Mouse (Mus musculus): ENCODE results near the gene 4933406M09Rik. TPM values are rescaled to one million over a fixed set of nuclear protein-coding genes. Genes with fewer than 3 reads are reported as not detected.

Gene 4933406M09Rik
- polyA plus RNA-seq, 1 experiment from 2014 or later = not detected

DNA sequence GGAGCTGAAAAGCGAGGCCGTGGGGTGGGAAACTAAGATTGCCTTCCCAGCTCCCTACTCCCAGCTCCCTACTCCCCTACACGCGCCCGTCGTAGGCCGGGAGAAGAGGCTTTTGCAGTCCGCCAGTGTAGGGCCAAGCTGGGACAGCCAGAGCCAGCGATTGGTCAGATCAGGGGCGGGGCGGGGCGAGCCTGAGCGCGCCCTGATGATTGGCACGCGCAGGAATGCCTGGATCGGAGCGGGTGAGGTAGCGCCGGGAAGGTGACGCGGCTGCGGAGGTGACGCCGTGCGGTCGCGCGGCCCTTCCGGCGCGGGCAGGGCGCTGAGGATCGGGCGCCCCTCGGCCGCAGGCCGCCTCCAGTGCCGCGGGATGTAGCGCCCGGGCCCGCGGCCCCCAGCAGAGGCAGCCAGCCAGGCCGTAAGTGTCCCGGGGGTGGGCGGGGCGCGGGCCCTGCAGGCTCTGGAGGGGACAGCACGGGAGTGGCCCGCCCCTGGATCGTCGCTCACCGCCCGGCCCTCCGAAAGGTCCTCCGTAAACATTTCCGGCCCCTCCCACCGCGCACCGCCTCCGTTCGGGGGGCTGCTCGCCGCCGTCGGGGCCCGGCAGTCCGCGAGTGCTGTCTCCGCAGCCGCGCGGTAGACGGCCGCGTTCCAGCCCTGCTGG is 29.6 kb downstream of the 4933406M09Rik start, which contains the start of gene Adipor1:
Gene Adipor1, plus strand, starts transcription at position 211 of the 664 bp plus-strand sequence.
- peak within 1 kb of the TSS; percentile 89 for H3K9ac ChIP-seq
- H3K9me3 ChIP-seq (ENCODE audit: low read depth, low read length) = no peaks in the 10 kb centered on the region
- peaks cover 16% of the 10 kb centered on the region; the same call in 1 of the 2 replicates for H3K4me1 ChIP-seq (ENCODE audit: insufficient read depth)
- H3K4me2 ChIP-seq = peak within 1 kb of the TSS; percentile 87
- peaks cover 11% of the 10 kb centered on the region for H3K36me3 ChIP-seq (ENCODE audit: insufficient read depth)
- peak within 1 kb of the TSS; percentile 96 for H3K27ac ChIP-seq (ENCODE audit: low read depth)
- peak; percentile 96 for DNase-seq
- TF ChIP-seq CTCF (IDR thresholded peaks at IDR 0.05; ENCODE audit: low read depth) = no peak
- WGBS = under 1% methylated on average over 74 of the region's 77 CpGs
- peak within 1 kb of the TSS; percentile 83 for H3K4me3 ChIP-seq (ENCODE audit: low read depth, low read length)
- H3K27me3 ChIP-seq (ENCODE audit: insufficient read depth, low read length) = no peaks in the 10 kb centered on the region
- peak; percentile 100 for ATAC-seq (ENCODE audit: insufficient read depth)

DNA sequence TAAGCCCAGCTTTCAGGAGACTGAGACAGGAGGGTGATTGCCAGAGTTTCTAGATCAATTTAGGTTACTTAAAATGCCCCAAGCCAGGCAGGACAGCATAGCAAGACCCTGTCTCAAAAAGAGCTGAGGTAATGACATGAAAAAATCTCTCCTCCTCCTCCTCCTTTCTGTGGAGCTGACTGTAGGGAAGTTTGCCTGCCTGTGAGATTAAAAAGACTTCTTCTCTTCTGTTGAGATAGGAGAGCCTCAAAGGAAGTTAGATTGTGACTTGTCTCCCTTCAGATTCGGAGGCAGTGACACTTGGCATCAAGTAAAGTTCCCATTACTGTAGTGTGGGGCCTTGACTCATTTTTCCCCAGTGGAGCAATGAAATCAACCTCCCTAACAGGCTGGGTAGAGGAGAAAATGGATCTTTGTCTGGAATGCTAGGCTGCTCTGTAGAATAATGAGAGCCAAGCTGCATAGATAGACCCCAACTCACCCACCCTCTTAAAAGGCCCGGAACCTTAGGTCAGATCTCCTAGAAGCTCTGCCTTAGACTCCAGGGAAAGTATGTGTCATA is 32.8 kb downstream of the 4933406M09Rik start:
- no peaks in the 10 kb centered on the region for H3K9me3 ChIP-seq (ENCODE audit: low read depth, low read length)
- no peak overlapping the region for H3K9ac ChIP-seq
- WGBS = 64% methylated on average over 2 of the region's 2 CpGs
- H3K4me2 ChIP-seq = 0 out of 2 replicates have a peak overlapping the region, but pooled peaks have one; percentile 23
- no peaks in the 10 kb centered on the region for H3K27me3 ChIP-seq (ENCODE audit: insufficient read depth, low read length)
- H3K4me3 ChIP-seq (ENCODE audit: low read depth, low read length) = no peak overlapping the region
- H3K27ac ChIP-seq (ENCODE audit: low read depth) = peak overlapping the region; percentile 54; the same call in 1 of the 2 replicates
- DNase-seq (no peak), ATAC-seq (ENCODE audit: insufficient read depth) (no peak)
- H3K36me3 ChIP-seq (ENCODE audit: insufficient read depth) = peaks cover 8% of the 10 kb centered on the region
- no peak for TF ChIP-seq CTCF (IDR thresholded peaks at IDR 0.05; ENCODE audit: low read depth)
- H3K4me1 ChIP-seq (ENCODE audit: insufficient read depth) = peaks cover 16% of the 10 kb centered on the region; the same call in 1 of the 2 replicates

DNA sequence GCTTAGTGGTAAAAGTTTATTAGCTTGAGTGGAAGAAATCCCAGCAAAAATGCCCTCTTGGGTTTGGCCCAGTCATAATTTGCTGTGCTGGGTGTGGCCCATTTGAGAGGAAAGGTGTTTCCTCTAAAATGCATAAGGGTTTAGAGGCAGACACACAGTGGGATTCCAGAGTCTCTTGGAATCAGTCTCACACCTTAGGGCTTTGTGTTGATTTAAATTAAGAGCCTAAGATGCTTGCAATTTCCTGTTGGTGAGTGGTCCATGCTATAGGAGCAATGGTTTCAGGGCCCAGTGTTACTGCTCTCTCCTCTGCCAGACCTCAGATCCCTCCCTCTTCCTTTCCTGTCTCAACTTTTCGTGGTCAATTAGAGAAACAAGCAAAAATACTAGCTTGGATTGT is 33.4 kb downstream of the 4933406M09Rik start:
- 20% methylated on average over 1 of the region's 1 CpGs for WGBS
- TF ChIP-seq CTCF (IDR thresholded peaks at IDR 0.05; ENCODE audit: low read depth) = no peak
- no peak overlapping the region for H3K9ac ChIP-seq
- peaks cover 14% of the 10 kb centered on the region for H3K36me3 ChIP-seq (ENCODE audit: insufficient read depth)
- H3K27me3 ChIP-seq (ENCODE audit: insufficient read depth, low read length) = no peaks in the 10 kb centered on the region
- DNase-seq (no peak), ATAC-seq (ENCODE audit: insufficient read depth) (no peak)
- no peak overlapping the region for H3K27ac ChIP-seq (ENCODE audit: low read depth)
- no peak overlapping the region for H3K4me3 ChIP-seq (ENCODE audit: low read depth, low read length)
- H3K4me2 ChIP-seq = no peak overlapping the region
- no peaks in the 10 kb centered on the region for H3K9me3 ChIP-seq (ENCODE audit: low read depth, low read length)
- H3K4me1 ChIP-seq (ENCODE audit: insufficient read depth) = peaks cover 15% of the 10 kb centered on the region; the same call in 1 of the 2 replicates

DNA sequence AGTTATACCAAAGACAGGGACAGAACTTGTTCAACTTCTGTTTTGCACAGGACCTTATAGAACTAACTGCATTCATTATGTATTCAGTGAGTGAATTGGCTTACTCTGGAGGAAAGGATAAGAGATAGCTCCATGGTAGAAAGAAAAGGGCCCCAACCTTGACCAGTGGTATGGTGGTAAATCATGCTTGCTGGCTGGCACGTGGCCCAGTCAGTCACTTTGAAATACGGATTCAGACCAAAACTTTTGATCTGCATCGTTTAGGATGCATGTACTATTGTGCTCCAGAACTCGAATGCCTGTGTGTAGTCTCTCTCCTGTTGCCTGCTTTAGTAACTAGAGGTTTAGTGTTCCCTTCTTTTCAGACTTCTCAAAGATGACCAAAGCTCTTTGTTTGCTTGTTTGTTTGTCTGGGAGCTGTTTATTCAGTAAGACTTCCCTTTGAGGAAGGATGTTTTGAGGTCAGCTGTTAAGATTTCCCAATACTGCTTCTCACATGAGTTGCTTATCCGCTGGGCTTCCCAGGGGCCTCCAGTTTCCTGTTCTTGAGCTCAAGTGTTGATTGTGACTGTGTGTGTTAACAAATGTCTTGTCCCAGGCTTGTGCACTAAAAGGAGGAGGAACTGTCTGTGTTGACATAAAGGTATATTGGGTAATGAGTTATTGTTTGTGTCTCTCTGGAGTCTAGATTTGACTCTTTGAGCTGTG is 34.2 kb downstream of the 4933406M09Rik start:
- Histone ChIP-seq H3K36me3 (ENCODE audit: insufficient read depth) (peaks cover 22% of the 10 kb centered on the region), H3K9me3 (ENCODE audit: low read depth, low read length) (no peaks in the 10 kb centered on the region), H3K9ac (no peak overlapping the region), H3K27ac (ENCODE audit: low read depth) (peak overlapping the region; percentile 7; the same call in 1 of the 2 replicates), H3K4me2 (0 out of 2 replicates have a peak overlapping the region, but pooled peaks have one; percentile 7), H3K4me1 (ENCODE audit: insufficient read depth) (peaks cover 12% of the 10 kb centered on the region; the same call in 1 of the 2 replicates), H3K4me3 (ENCODE audit: low read depth, low read length) (no peak overlapping the region), H3K27me3 (ENCODE audit: insufficient read depth, low read length) (no peaks in the 10 kb centered on the region)
- TF ChIP-seq CTCF (IDR thresholded peaks at IDR 0.05; ENCODE audit: low read depth) = no peak
- ATAC-seq (ENCODE audit: insufficient read depth) (no peak), DNase-seq (peak; percentile 61)
- 33% methylated on average over 5 of the region's 5 CpGs for WGBS

DNA sequence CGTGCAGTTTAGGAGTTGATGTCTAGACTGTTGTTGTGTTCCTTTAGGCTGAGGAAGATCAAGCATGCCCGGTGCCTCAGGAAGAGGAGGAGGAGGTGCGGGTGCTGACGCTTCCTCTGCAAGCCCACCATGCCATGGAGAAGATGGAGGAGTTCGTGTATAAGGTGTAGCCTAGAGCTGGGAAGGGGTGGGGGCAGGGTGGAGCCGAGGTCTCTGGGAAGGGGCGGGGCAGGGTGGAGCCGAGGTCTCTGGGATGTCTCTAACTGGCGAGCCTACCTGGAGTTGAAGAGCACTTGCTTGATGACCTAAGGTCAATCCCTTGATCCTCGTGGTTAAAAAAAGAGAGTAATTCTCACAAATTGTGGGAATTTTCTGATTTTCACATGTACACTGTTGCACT is 38.2 kb downstream of the 4933406M09Rik start:
- DNase-seq = no peak
- H3K27ac ChIP-seq (ENCODE audit: low read depth) = no peak overlapping the region
- no peak overlapping the region for H3K9ac ChIP-seq
- no peak overlapping the region for H3K4me2 ChIP-seq
- H3K36me3 ChIP-seq (ENCODE audit: insufficient read depth) = peaks cover 61% of the 10 kb centered on the region
- no peak for ATAC-seq (ENCODE audit: insufficient read depth)
- 63% methylated on average over 10 of the region's 10 CpGs for WGBS
- no peak for TF ChIP-seq CTCF (IDR thresholded peaks at IDR 0.05; ENCODE audit: low read depth)
- H3K4me1 ChIP-seq (ENCODE audit: insufficient read depth) = peaks cover 9% of the 10 kb centered on the region; the same call in 1 of the 2 replicates
- H3K4me3 ChIP-seq (ENCODE audit: low read depth, low read length) = no peak overlapping the region
- no peaks in the 10 kb centered on the region for H3K9me3 ChIP-seq (ENCODE audit: low read depth, low read length)
- no peaks in the 10 kb centered on the region for H3K27me3 ChIP-seq (ENCODE audit: insufficient read depth, low read length)

DNA sequence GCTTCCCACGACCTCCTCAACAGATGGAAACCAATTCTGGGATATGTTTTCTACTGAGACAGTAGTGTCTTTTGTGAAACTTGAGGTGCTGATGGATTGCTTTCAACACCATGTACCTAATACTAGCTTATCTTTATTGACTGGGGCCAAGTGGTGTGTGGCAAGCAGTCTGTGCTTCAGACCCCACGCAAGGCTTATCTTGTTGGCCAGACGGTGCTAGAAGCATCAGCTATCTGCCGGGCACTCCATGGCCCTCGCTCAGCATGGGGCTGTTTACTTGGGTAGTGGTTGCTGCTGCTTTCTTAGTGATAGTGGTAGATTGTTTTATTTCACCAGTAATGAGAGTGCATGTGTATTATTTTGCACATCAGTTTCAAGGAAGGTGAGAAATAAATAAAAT is 40.5 kb downstream of the 4933406M09Rik start:
- H3K4me2 ChIP-seq = no peak overlapping the region
- 54% methylated on average over 5 of the region's 5 CpGs for WGBS

DNA sequence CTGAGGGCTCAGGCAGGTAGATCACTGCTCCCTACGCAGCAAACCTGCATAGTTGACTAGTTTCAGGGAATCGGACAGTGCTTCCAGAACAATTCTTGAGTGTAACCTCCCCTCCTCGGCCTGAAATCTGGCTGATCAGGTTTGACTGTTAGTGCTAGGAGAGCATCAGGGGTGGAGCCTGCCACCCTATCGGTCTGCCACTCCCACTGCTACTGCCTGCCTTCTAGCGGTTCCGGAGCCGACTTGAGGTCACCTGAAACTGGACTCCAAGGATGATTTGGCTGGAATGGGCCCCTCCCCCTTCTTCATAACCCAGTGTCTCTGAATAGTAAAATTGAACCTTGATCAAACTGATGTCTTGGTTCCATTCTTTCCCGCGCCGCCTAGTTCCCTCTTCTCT is 47.3 kb downstream of the 4933406M09Rik start:
- no peaks in the 10 kb centered on the region for H3K27me3 ChIP-seq (ENCODE audit: insufficient read depth, low read length)
- H3K27ac ChIP-seq (ENCODE audit: low read depth) = no peak overlapping the region
- H3K4me1 ChIP-seq (ENCODE audit: insufficient read depth) = no peaks in the 10 kb centered on the region
- no peak for TF ChIP-seq CTCF (IDR thresholded peaks at IDR 0.05; ENCODE audit: low read depth)
- no peak overlapping the region for H3K4me2 ChIP-seq
- ATAC-seq (ENCODE audit: insufficient read depth) = no peak
- H3K9ac ChIP-seq = no peak overlapping the region
- H3K9me3 ChIP-seq (ENCODE audit: low read depth, low read length) = no peaks in the 10 kb centered on the region
- peaks cover 58% of the 10 kb centered on the region for H3K36me3 ChIP-seq (ENCODE audit: insufficient read depth)
- 76% methylated on average over 10 of the region's 10 CpGs for WGBS
- no peak for DNase-seq
- H3K4me3 ChIP-seq (ENCODE audit: low read depth, low read length) = no peak overlapping the region

More for the DNA sequence above, 40.5 kb downstream of the 4933406M09Rik start:
- H3K27ac ChIP-seq (ENCODE audit: low read depth) = no peak overlapping the region
- no peaks in the 10 kb centered on the region for H3K4me1 ChIP-seq (ENCODE audit: insufficient read depth)
- ATAC-seq (ENCODE audit: insufficient read depth) = no peak
- H3K9me3 ChIP-seq (ENCODE audit: low read depth, low read length) = no peaks in the 10 kb centered on the region
- H3K27me3 ChIP-seq (ENCODE audit: insufficient read depth, low read length) = no peaks in the 10 kb centered on the region
- no peak overlapping the region for H3K9ac ChIP-seq
- H3K4me3 ChIP-seq (ENCODE audit: low read depth, low read length) = no peak overlapping the region
- H3K36me3 ChIP-seq (ENCODE audit: insufficient read depth) = peaks cover 84% of the 10 kb centered on the region
- TF ChIP-seq CTCF (IDR thresholded peaks at IDR 0.05; ENCODE audit: low read depth) = no peak
- DNase-seq = no peak
